Mouse (Mus musculus) G1E (cell line): ENCODE results near the gene Plaur.

Experiments
- CTCF ChIP-seq: IDR thresholded peaks from 2 replicates; pipeline ENCODE4 v1.5.1; 2012; ENCODE audit warnings: low read depth, low read length, inconsistent platforms, mixed read lengths
- GATA1 ChIP-seq: IDR thresholded peaks from 2 replicates; pipeline ENCODE4 v1.6.1; 2012; ENCODE audit warnings: borderline replicate concordance, low read length, inconsistent platforms, mixed read lengths
- TAL1 ChIP-seq: conservative IDR thresholded peaks from 2 replicates; pipeline ENCODE4 v1.6.1; 2012; ENCODE audit warnings: low read depth, low read length, inconsistent platforms, mixed read lengths

DNA sequence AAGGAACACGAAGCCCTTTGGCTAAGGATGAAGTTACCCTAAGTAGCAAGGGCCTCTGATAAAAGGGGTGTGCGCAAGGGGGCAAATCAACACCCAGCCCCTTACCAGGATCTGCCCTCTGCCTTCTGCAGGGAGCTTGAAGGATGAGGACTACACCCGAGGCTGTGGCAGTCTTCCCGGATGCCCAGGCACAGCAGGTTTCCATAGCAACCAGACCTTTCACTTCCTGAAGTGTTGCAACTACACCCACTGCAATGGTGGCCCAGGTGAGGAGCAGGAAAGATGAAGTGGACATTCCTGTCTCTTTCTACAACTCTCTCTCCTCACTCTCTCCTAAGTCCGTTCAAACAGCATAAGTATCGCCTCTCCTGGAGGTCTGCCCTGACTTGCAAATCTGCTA lies 10.2 kb downstream of the Plaur start:
- TF ChIP-seq CTCF: no peak
- TF ChIP-seq TAL1: no peak
- no peak for TF ChIP-seq GATA1
